Mouse (Mus musculus) stomach, postnatal 0 days (tissue): ENCODE data around the gene Cux2.

Experiments used
- CTCF ChIP-seq: IDR thresholded peaks from 2 replicates; pipeline ENCODE4 v1.5.1; 2016; ENCODE audit warnings: antibody characterized with exemption, low read depth, mild to moderate bottlenecking, moderate library complexity
- EP300 ChIP-seq: optimal IDR thresholded peaks from 2 replicates; pipeline ENCODE3; 2016; ENCODE audit warnings: antibody characterized with exemption

GRCm38 (mm10) chr5:121841973-121842372 is 207.9 kb downstream of the Cux2 start:
- TF ChIP-seq CTCF (no peak), EP300 (no peak)
